Mouse (Mus musculus) T-helper 17 cell (primary cell): ENCODE results near the gene Rnf126.

ENCODE experiments used
- in situ Hi-C, 2 experiments: fragments of 300-600 bp; cut with MboI, MseI; formaldehyde crosslinking; loops; 1 replicate in 1 of 2; 2 replicates in 1 of 2; pipeline ENCODE4 v1.15.1; 2025; ENCODE audit warnings: high pct_unique_total_duplicates in 2 of 2

Rnf126 gene

DNA sequence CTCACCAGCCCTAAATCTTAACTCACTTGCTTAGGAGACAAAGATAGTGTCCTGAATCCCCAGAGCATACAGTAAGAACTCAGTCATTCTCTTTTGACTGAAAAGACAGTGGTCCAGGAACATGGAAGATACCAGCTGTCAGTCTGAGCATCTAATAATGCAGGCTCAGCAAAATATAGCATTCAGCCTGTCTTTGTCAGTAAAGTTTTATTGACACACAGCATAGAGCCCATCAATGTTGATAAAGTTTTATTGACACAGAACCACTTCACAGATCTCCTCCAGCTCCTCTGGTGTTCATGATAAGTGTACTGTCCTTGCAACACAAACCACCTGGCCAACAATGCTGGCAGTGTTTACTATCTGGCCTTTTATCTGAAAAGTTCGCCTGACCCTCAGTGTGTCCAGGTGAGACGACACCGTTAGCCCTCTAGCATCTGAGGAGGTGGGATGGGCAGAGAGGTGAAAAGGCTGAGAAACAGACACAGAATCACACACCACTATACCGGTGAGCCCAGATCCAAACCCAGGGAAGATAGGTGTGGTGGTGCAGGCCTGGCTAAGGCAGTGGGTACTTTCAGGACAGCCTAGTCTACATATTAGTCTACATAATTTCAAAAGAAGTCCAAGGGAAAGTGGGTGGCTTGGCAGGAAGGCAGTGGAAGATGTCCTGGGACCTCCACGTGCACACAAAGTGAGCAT, 25.7 kb upstream of the Rnf126 start:
- in situ Hi-C loops = no loop called here

DNA sequence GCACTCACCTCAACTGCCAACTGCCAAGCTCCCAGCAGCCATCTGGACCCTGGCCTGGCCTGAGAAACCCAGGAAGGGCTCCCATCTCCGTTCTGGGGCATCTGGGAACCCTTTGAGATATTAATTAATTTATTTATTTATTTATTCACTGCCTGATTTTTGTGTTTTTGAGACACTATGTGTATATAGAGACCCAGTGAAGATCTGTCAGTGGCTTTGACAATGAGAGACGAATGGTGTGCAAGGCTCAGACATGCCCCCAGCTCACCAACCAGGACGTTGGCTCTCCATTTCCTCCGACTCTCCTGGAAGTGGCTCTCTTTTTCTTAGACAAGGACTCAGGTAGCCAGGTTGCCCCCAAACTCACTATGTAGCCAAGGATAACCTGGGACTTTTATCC, 24.1 kb upstream of the Rnf126 start, which contains the start of gene Prss57:
Prss57 (minus strand) TSS at position 101 of the 400 bp plus-strand sequence.
- in situ Hi-C loops = no loop called here

DNA sequence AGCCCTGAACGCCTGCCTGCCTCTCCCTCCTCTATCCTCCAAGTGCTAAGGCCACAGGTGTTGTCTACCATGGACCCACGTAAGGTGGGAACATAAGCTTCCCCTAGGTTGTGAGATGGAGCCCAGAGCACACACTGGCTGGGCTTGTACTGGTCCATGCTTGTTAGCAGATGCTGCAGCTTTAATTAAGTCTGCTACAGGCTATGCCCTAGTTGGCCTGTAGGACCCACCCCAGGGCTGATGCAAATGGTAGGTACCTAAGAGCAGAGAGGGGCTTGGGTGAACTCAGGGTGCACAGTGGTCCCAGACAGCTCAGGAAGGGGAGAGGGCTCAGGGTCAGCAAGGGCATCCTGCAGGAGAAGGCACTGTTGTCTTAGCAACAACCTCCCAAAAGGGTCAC, 22.8 kb upstream of the Rnf126 start:
- in situ Hi-C loops = no loop called here

DNA sequence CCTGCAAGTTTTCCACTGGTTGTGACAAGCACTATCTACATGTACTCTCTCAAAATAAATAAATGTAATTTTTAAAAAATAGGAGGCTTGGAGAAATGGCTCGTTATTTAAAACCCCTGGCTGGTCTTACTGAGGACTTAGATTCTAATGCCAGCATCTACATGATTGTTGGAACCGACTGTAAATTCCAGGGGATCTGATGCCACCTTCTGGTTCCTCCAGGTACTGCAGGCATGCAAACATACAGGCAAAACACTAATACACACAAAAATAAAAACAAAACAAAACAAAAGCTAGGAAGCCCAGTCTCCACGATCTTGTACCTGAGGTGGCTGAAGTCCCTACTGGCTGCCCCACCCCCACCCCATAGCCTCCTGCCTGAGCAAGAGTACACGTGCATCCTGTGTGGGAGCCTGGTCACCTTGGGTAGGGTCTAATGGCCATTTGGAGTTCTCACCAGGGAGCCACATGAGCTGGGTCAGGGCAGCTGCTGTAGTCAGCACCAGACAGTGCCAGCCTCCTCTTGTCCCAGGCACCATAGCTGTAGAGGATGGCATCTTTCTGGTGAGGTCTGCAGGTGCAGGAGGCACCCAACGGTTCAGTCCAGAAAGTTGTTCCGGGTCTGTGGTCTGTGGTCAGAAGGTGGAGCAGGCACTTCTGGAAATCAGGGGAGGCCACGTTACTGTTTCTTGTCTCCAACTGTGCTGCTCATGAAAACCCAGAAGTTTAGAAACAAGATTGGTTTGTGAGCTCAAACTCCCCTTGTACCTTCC, 21.8 kb upstream of the Rnf126 start:
- in situ Hi-C loops = no loop called here

DNA sequence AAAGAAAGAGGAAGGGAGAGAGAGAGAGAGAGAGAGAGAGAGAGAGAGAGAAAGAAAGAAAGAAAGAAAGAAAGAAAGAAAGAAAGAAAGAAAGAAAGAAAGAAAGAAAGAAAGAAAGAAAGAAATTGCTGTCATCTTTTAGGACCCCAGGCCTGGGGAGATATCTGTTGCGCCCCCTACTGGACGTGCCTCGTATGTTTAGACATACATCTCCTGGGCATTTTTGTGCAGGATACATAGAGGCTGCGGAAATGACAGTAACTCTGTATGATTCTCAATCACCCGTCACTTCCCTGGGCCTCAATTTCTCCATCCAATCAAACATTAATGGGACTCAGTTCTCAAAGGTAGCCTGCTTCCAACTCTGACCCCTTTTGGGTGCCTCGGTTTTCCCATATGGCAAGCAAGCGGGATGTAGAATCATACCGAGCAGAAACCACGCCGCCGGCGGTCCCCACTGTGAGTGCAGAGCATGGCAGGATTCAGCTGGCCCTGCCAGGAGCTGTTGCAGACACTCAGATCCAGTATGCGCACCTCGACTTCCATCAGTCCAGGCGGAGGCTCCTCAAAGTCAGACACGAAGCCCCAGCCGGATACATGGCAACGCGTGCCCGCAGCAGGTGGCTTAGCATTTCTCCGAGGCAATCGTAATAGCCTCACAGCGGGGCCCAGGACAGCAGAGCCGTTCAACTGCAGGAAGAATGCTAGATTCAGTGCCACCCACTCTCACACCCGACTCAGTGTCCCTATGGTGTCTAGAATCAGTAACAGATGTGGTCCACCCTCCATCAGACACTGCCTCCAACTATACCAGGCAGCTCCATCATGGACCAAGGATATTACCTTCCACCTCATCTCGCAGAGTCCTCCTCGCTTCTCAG, 17.4 kb upstream of the Rnf126 start:
- in situ Hi-C loops = no loop called here

DNA sequence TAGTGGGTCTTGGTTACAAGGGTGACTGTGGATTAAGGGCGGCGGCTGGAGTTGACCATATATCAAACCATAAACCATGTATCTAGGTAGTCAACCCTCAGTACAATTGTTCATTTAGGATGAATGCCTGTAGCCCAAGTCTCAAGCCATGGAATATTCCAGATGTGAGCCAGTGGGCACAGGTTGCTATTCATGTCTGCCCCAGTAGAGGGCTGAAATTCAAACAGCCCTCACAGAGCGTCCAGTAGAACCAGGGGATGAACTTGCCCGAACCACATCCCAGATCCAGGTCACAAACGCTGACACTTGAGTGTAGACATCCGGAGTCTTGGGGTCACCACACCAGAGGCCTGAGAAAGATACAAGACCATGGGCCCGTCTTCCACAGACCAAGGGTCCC, 16.3 kb upstream of the Rnf126 start:
- in situ Hi-C loops = no loop called here

DNA sequence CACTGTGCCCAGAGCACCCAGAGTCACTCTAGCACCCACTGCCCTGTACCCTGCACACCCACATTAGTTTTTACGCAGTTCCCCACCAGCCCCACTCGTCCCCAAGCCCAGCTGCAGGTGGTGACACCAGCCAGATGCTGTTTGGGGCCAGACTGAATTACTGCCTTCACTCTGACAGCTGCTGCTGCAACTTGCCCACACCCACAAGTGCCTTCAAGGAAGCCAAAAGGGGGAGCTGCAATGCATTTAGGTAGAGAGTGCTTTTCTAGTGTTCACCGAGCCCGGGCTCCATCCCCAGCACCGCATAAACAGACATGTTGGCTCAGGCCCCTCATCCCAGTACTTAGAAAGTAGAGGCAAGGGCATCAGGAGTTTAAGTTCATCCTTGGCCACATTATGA, 15.2 kb upstream of the Rnf126 start:
- in situ Hi-C loops = no loop called here

DNA sequence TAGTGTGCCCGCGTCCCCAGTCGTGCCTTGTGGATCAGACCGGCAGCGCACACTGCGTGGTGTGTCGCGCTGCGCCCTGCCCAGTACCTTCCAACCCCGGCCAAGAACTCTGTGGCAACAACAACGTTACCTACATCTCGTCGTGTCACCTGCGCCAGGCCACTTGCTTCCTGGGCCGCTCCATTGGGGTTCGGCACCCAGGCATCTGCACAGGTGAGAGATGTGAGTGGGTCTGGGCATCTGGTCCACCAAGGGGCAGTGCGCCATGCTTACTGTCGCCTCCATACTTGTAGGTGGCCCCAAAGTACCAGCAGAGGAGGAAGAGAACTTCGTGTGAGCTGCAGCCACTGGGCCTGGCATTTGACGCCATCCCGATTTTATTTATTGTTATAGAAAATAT, 14.4 kb upstream of the Rnf126 start:
- in situ Hi-C loops = no loop called here

DNA sequence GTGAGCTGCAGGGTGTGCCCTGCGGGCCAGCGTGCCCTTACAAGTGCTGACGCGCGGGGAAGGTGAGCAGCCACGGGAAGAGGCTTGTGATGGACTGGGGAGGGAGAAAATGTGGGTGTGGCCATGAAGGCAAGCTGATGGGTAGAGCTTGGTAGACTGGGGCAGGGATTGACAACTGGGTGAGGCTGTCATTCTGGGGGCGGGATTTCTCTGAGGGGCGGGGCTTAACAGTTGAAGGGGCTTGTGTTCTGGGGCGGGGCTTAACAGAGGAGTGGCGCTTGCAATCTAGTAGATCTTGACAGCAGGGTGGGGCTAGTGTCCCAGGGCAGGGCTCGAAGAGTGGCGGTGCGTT, 13.9 kb upstream of the Rnf126 start:
- in situ Hi-C loops = no loop called here

DNA sequence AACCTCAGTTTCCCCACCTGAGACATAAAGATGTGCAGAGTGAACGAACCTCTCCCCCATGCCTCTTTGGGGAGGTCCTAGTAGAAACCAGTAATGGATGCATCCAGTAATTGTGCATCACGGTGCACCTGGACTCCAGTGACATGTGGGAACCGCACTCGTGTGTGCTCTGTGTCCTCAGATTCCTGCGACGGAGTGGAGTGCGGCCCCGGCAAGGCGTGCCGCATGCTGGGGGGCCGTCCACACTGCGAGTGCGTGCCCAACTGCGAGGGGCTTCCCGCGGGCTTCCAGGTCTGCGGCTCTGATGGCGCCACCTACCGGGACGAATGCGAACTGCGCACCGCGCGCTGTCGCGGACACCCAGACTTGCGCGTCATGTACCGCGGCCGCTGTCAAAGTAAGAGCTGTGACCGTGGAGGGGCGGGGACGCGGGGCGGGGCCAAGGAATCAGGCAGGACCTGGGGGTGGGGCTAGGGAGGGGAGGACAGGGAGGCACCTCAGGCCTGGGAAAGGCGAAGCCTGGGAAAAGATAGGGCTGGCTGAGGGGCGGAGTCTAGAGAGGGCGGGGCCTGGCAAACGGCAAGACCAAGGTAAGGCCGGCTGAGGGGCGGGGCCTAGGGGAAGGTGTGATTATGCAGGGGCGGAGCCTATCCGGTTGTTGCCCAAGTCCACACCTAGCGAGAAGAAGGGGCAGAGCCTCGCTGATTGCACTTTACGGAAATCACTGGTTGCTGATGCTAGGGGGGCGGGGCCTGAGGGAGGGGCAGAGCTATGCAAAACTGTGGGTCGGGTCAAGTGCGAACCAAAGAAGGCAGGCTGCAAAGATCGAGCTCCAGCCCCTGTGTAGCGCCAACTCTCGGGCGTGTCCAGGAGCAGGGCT, 13.3 kb upstream of the Rnf126 start:
- in situ Hi-C loops = loop anchor here in 1 of 2 experiments (5.0 kb wide), 1 partner anchor 83 kb away; no protein-coding TSS in a partner anchor

DNA sequence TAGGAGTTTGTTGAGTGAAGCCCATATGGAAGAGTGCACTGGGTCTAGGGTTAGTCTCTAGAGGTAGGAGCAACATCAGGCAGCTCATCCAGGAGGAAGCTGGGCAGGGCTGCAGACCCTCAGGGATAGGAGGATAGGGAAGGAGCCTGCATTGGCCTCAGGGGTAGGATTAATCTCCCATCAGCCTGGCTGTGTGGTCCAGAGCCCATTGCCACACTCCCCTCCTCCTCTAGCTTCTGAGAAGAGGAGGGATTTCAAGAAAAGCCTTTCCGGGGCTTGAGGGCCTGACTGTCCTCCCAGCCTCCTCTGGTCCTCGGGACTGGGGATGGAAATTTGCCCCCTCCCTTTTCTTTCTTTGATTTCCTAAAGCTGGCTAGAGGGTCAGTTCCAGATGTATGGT, 12.4 kb upstream of the Rnf126 start:
- in situ Hi-C loops = loop anchor here in 1 of 2 experiments (5.0 kb wide), 1 partner anchor 82 kb away; no protein-coding TSS in a partner anchor

DNA sequence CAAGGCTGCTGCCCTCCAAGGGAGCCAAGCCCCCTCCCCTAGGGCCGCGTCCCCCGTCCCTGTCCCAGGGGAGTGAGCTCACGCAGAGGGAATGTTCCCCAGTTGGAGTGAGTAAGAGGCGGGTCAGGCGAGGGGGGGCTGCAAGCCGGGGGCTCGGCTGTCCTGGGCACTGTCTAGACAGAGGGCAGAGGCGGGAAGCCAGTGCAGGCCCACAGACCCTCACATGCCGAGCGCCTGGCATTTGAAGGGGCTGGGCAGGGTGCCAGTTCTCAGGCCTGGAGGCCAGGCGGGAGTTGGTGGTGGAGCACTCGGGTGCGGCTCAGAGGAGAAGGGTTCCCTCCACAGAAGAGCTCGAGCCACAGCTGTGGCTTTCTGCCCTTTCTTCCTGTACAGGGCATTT, 11.3 kb upstream of the Rnf126 start:
- in situ Hi-C loops = loop anchor here in 1 of 2 experiments (5.0 kb wide), 1 partner anchor 81 kb away; no protein-coding TSS in a partner anchor

DNA sequence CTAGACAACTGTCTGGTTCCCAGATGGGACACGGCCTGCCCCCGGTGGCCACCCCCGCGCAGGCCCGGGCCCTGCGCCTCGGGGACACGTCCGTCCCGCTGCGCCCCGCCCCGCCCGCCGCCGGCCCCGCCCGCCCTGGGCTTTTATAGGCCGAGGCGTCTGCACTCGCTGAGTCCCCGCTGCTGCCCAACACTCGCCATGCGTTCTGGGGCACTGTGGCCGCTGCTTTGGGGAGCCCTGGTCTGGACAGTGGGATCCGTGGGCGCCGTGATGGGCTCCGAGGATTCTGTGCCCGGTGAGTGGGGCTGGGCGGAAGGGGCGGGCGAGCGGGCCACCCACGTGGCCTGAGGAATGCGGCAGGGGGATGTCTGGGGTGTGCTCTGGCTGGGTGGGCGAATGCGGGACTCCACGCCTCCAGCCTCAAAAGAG, 10.4 kb upstream of the Rnf126 start, which contains the start of gene Fstl3:
Fstl3 (plus strand) TSS at position 170 of the 429 bp plus-strand sequence.
- in situ Hi-C loops = loop anchor here in 1 of 2 experiments (5.0 kb wide), 1 partner anchor 80 kb away; no protein-coding TSS in a partner anchor

DNA sequence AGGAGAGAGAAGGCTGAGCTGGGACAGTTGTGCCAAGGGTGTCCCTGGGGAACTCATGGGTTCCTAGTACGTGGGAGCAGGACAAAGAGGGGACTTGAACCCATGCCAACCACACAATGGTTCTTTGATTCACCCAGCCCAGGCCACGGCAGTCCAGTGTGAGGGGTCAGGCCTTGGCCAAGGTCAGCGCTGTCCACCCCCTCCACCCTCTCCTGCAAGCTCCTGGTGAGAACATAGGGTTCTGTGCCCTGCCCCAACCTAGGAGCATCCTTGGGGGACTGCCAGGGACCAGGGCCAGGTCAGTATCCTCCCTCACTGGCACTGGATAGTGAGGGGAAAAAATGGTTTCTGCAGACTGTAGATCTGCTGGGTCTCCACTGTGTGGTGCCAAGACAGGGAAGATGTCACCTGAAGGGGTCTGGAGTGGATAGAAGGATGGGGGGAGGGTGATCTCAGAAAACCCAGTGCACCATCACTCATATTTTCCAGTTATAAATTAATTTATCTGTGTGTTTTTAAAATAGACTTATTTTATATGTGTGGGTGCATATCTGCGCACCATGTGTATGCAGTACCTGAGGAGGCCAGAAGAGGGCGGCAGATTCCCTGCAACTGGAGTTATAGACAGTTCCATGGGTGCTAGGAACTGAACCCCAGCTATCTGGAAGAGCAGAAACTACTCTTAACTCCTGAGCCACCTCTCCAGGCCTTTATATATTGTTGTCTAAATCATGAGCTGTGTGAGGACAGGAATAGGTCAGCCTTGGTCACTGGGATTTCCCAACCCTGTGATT, 7.9 kb upstream of the Rnf126 start:
- in situ Hi-C loops = loop anchor here in 1 of 2 experiments (5.0 kb wide), 1 partner anchor 77 kb away; no protein-coding TSS in a partner anchor

DNA sequence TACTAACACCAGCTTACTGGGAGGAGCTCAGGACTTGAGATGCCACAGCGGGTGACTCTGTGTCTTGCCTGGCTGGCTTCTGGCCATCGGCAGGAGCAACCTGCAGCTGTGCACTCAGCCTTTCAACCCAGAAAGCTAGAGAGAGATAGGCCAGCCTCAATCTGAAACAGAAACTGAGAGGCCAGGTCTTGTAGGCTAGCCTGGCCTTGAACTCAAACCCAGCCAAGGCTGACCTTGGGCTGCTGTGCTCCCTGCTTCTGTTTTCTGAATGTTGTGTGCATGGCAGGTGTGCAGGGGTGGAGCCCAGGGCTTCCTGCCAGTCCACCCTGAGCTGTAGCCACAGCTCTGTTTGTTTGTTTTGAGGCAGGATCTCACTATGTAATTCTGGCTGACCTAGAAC, 6.5 kb upstream of the Rnf126 start:
- in situ Hi-C loops = no loop called here

DNA sequence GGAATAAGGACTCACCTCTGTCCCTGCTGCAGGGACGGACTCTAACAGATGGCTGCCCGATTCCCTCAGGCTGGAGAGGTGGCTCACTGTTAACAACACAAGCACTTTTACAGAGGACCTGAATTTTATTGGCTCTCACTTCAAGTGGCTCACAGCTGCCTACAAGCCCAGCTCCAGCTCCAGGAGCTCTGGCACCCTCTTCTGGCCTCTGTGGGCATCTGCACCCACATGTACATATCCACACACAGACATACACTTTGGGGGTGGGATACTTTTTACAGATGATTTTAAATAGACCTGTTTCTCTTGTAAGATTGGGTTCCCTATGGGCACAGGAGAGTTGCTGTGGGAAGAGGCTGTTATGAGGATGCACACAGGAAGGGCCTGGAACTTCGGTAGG, 5.6 kb upstream of the Rnf126 start:
- in situ Hi-C loops = no loop called here

DNA sequence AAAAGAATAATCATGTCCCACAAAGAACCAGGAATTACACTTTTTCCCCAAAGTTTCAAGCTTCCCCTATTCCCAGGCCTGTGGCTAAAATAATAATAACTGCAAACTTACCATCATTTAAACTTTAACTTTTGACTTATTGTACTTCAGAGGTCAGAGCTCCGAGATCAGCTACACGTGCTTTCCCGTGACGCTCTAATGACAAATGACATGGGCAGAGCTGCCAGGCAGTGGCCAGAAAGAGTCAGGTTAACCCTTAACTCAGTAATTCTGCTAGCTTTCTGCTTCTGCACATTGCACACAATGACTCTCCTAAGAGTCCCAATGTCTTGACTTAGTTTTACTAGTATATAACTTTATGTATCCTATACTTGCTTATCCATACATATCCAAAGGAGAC, 2.6 kb upstream of the Rnf126 start:
- in situ Hi-C loops = no loop called here

DNA sequence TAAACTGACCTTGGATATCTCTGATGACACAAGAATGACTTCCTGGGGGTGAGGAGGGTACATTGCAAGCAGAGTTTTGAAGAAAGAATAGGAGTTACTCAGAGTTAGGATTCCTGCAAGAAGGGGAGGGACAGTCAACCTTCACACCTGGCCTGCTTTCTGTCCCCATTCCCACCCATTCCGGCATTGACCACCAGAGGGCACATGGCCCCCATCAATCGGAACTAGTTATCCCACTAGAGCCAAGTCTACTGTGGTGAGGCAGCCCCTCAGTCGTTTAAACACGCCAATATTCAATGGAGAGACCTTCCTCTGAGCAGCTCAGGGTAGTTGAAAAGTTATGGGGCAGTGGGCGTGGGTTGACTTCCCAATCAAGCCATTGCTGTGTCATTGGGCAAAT, 1.6 kb upstream of the Rnf126 start:
- in situ Hi-C loops = no loop called here

DNA sequence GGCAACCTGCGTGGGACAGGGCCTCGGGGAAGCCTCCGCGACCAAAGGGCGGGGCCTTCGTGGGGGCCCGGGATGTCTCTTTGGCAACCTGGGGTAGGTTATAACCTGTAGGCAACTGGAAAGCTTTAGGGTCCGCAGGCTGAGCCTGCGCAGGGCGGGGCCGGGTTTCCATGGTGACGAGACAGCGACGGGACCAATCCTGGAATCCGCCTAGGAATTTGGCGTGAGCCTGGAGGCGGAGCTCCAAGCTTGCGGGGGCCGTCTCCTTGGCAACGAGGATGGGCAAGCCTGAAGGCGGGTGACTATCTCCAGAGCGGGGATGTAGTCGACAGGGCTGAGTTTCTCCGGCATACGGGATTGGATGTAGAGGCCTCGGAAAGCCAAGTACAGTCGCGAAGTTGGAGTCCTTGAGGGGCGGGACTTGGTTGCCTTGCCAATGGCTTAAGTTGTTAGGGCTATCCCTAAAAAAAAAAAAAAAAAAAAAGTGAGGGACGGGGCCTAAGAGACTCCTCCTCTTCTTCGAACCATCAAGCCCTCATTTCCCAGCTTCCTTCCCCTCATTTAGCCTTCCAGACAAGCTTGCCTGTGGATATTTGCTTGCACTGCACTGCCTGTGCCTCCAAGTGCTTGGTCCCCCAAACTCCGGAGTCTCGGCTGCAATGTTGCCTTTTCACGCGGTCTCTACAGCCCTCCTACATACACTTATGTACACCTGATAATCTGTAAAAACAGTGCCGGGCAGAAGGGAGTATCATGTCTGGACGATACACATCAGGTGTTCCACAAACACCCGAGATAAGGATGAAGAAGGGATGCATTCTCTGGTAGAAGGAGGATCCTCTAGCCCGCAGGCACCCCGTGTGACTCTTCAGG, 856 bp upstream of the Rnf126 start:
- in situ Hi-C loops = no loop called here
